Mouse (Mus musculus) brown adipose tissue, adult 24 weeks (tissue): ENCODE data around the gene Tm4sf20. TPM values are rescaled to one million over a fixed set of nuclear protein-coding genes. Genes with fewer than 3 reads are reported as not detected.

Source experiments
- H3K27ac ChIP-seq: fragments of 200-500 bp; replicated peaks from 2 replicates; pipeline ENCODE4 v1.5.1; 2012; ENCODE audit warnings: low read depth, mild to moderate bottlenecking, low read length
- H3K4me1 ChIP-seq: fragments of 200-500 bp; 2 replicates; pipeline ENCODE4 v1.6.1; 2012; ENCODE audit warnings: low read length, mixed read lengths; ENCODE audit not compliant: control insufficient read depth, insufficient read depth, insufficient read length
- H3K4me3 ChIP-seq: fragments of 200-500 bp; 2 replicates; pipeline ENCODE4 v1.5.1; 2012; ENCODE audit warnings: low read depth, mild to moderate bottlenecking, low read length, moderate library complexity; ENCODE audit not compliant: insufficient read depth
- polyA plus RNA-seq: library from polyadenylated mRNA; stranded (reverse); fragments of >200 nt; gene quantifications from 2 replicates; pipeline ENCODE4 v1.2.4, GENCODE M21; 2012; ENCODE audit not compliant: missing spikeins, insufficient read depth, insufficient read length

Gene Tm4sf20
- polyA plus RNA-seq, 1 experiment, result not detected

- Histone ChIP-seq H3K27ac (no peak overlapping the region), H3K4me3 (no peak overlapping the region), H3K4me1 (no peaks in the 10 kb centered on the region)
Measured at GRCm38 (mm10) chr1:82793110-82793509, 24.8 kb upstream of the Tm4sf20 start.

DNA sequence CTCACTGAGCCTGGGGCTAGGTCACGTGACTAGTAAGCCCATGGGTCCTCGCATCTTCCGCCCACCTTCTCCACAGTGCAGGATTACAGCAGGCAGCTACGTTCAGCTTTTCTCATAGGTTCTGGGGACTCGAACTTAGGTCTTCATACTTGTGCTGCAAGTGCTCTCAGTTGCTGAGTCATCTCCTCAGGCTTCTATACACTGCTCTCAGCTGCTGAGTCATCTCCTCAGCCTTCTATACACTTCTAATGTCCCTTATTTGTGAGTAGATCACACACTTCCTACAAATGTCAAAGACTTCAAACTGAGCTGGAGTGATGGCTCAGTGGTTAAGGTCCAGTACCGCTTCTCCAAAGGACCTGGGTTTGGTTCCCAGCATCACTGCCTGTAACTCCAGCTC lies 24.0 kb upstream of the Tm4sf20 start:
- H3K27ac ChIP-seq, result no peak overlapping the region
- H3K4me1 ChIP-seq, result no peaks in the 10 kb centered on the region
- H3K4me3 ChIP-seq, result no peak overlapping the region

DNA sequence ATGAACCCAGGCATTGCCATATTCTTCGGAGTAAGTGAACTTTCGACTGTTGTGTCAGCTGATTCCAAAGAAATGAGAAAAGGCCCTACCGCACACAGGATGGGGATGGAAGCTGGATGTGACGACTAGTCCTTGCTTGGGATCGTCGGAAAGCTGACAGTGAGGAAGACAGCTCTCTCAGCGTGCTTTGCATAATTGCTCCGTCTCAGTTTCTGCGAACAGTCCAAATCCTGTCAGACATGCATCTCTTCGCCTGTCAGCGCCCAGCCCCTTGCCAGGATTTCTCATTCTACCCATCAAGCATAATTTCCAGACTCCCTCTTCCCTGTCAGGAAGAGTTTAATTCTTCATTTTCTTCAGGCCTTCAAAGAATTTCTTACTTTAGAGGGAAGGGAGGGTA lies 22.8 kb upstream of the Tm4sf20 start:
- no peak overlapping the region for H3K27ac ChIP-seq
- H3K4me1 ChIP-seq, result no peaks in the 10 kb centered on the region
- no peak overlapping the region for H3K4me3 ChIP-seq

DNA sequence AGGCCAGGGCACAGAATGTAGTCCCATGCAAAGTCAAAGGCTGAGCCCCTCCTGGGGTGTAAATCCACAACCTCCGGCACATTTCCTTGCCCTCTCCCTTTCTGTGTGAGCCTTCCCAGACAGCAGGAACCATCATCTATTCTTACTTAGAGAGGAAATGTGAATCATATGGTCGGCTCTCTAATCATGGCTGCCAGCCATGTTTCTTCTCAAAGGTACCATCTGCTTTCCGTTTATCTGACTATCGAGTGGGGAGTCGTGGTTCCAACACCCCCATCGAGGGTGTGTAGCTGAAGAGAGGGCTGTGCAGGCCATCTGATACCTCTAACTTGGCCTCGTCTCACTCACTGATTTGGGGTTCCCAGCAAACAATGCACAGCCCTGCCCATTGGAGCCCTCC lies 19.8 kb upstream of the Tm4sf20 start:
- no peak overlapping the region for H3K4me3 ChIP-seq
- H3K4me1 ChIP-seq, result no peaks in the 10 kb centered on the region
- H3K27ac ChIP-seq, result no peak overlapping the region

- no peak overlapping the region for H3K4me3 ChIP-seq
- H3K4me1 ChIP-seq, result no peaks in the 10 kb centered on the region
Measured at GRCm38 (mm10) chr1:82787414-82787813, 19.2 kb upstream of the Tm4sf20 start.

GRCm38 (mm10) chr1:82785546-82785945 lies 17.3 kb upstream of the Tm4sf20 start:
- Histone ChIP-seq H3K4me1 (no peaks in the 10 kb centered on the region), H3K4me3 (no peak overlapping the region), H3K27ac (no peak overlapping the region)

More at GRCm38 (mm10) chr1:82787414-82787813, 19.2 kb upstream of the Tm4sf20 start:
- no peak overlapping the region for H3K27ac ChIP-seq

- Histone ChIP-seq H3K27ac (no peak overlapping the region), H3K4me1 (no peaks in the 10 kb centered on the region), H3K4me3 (no peak overlapping the region)
Measured at GRCm38 (mm10) chr1:82783559-82783958, 15.3 kb upstream of the Tm4sf20 start.

- Histone ChIP-seq H3K27ac (no peak overlapping the region), H3K4me1 (no peaks in the 10 kb centered on the region), H3K4me3 (no peak overlapping the region)
Measured at GRCm38 (mm10) chr1:82779388-82779966, 11.2 kb upstream of the Tm4sf20 start.

DNA sequence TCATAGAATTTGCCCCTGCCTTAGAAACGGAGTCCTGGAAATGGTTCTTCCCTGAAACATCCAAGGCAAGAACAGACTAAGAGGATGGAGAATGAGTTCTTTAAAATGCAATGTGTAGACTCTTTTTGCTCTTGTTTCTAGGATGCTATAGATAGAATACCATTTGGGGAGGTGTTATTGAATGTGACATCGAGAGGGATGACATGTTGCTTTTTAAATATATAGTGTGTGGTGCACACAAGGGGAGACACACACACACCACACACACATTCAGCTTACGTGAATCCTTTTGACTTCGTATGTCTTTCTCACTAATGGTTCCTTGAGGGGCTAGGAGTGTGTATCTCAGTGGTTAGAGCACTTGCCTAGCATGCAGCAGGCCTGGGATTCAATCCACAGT lies 7.0 kb upstream of the Tm4sf20 start:
- Histone ChIP-seq H3K27ac (no peak overlapping the region), H3K4me3 (no peak overlapping the region), H3K4me1 (no peaks in the 10 kb centered on the region)

- no peak overlapping the region for H3K27ac ChIP-seq
- no peaks in the 10 kb centered on the region for H3K4me1 ChIP-seq
- no peak overlapping the region for H3K4me3 ChIP-seq
Measured at GRCm38 (mm10) chr1:82773208-82773607, 4.9 kb upstream of the Tm4sf20 start.

DNA sequence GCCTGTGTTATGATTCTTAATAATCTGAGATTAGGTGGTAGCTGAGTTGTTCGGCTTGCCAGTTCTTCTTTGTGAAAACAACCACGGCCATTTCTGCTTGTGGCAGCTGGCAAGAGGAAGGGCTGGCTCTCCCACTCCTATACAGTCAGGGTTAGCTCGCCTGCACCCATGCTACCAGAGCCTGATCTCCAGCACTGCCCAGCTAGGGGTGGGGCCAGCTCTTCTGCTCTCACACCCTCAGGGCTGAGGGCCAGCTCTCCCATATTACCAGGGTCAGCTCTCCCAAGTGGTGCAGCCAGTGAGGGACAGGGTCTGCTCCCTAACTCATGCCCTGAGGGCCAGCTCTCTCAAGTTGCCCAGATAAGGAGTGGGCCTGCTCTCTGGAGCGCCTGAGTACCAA lies 4.2 kb upstream of the Tm4sf20 start:
- H3K27ac ChIP-seq, result no peak overlapping the region
- no peaks in the 10 kb centered on the region for H3K4me1 ChIP-seq
- no peak overlapping the region for H3K4me3 ChIP-seq

DNA sequence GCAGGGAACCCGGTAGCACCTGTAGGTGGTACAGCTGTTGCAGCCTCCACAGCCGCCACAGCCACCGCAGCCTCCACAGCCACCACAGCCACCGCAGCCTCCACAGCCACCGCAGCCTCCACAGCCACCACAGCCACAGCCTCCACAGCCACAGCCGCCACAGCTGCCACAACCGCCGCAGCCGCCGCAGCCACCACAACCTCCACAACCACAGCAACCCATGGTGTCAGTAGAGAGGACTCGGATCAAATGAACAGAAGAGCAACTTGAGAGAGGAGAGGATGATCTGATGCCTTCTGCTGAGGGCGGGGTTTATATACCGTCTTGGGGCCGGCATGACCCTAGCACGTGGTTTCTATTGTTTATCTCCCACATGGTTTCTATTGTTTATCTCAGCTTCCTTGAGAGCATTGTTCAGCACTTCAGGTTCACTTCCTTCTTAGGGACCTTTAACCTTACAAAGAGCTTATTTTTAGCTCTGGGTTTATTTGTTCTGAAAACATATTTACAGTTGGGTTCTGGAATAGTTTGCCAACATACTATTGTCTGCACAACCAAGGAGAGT lies 2.8 kb upstream of the Tm4sf20 start, which contains the start of gene Gm47791:
Gm47791 (minus strand) TSS at position 222 of the 565 bp plus-strand sequence.
- Histone ChIP-seq H3K4me3 (no peak within 1 kb of the TSS), H3K27ac (no peak within 1 kb of the TSS), H3K4me1 (no peaks in the 10 kb centered on the region)

DNA sequence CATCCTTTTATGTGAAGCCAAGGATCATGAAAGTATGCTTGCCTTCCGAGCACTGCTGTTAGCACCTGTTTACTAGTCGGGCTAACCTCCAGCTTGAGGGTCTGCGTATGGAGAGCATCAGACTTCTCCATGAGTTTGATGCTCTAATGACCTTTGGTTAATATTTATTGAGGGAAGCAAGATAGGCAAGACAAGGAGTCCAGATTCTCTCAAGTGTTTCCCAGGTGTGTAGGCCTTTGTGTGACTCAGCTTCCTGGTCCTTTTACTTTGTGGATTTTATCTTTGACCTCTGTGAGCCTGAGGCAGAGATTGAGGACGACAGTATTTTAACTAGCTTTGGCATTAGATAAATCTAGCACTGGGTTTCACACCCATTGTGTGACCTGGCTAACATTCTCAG lies 1.6 kb downstream of the Tm4sf20 start:
- Histone ChIP-seq H3K4me3 (no peak overlapping the region), H3K4me1 (no peaks in the 10 kb centered on the region), H3K27ac (no peak overlapping the region)

DNA sequence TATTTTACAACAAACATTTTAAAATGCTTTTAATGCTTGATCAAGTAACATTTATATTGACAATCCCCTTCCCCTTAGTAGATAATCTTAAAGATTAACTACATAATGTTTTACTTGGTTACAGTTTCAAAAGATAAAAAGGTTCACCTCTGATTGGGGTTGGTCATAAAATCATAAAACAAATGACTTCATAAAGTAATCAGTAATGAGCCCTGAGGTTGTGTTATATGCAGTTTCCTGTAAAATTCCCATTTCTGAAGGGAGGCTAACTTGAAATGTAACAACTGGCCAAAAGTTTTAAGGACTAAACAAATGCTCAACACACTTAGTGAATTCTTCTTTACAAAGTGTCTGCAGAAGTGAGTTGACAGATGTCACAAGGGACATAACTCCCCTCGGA lies 2.0 kb downstream of the Tm4sf20 start:
- H3K4me3 ChIP-seq, result no peak overlapping the region
- H3K4me1 ChIP-seq, result no peaks in the 10 kb centered on the region
- no peak overlapping the region for H3K27ac ChIP-seq

DNA sequence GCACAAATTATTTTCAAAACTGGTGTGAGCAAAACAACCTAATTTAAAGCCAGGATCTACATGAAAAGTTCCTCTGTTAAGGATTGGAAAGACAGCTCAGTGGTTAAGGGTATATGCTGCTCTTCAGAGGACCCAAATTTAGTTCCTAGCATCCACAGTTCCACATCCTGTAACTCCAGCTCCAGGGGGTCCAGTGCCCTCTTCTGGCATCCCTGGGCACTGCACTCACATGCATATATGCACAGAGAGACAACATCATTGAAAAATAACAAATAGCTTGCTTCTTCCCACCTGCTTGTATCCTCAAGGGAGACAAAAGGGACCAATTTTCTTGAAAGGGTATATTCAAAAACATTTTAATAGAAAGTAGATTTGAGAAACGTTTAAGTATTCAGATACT lies 6.0 kb downstream of the Tm4sf20 start:
- Histone ChIP-seq H3K4me3 (no peak overlapping the region), H3K27ac (no peak overlapping the region), H3K4me1 (no peaks in the 10 kb centered on the region)

GRCm38 (mm10) chr1:82761454-82762169 lies 6.6 kb downstream of the Tm4sf20 start:
- Histone ChIP-seq H3K4me1 (no peaks in the 10 kb centered on the region), H3K27ac (no peak overlapping the region), H3K4me3 (no peak overlapping the region)
